Mouse (Mus musculus) olfactory bulb, adult 2 months (tissue): ENCODE measurements at regions not wholly inside any gene's neighbourhood (a gene's known extent, or its start where the extent isn't known, plus 50 kb on each side); places are given as distances from the start of the nearest gene placed in this dataset.
A peak's percentile ranks its signal among the peaks of the same experiment; 100 is the strongest.

Source experiments
- CTCF ChIP-seq: fragments of 200-500 bp; IDR thresholded peaks from 2 replicates; pipeline ENCODE4 v1.5.1; 2012; ENCODE audit warnings: low read depth, mild to moderate bottlenecking, low read length, moderate library complexity; ENCODE audit not compliant: insufficient read depth
- POLR2A ChIP-seq: fragments of 200-500 bp; IDR thresholded peaks from 2 replicates; pipeline ENCODE4 v1.6.1; 2012; ENCODE audit warnings: mild to moderate bottlenecking, low read depth, low read length, moderate library complexity; ENCODE audit not compliant: insufficient read depth

GRCm38 (mm10) chr2:30693206-30694035 is 98.6 kb downstream of the Cstad start:
- TF ChIP-seq POLR2A (peak; percentile 60), CTCF (no peak)
